Mouse (Mus musculus) right cerebral cortex, adult 2 months (tissue): ENCODE results near the gene Ptcd1.
"Not testable (repeated sequence)": the region's sequence is repeated elsewhere in the genome, so short reads cannot be mapped to it uniquely, and the experiment has no call there.

Experiments used
- DNase-seq, 2 experiments: peaks; one replicate each; pipeline ENCODE4 v3.0.0; 2021 to 2022; ENCODE audit warnings: low spot score in 2 of 2

The Ptcd1 gene

GRCm38 (mm10) chr5:145114071-145114605 is 52.8 kb downstream of the Ptcd1 start, which contains the start of gene Arpc1b:
Gene Arpc1b, plus strand, starts transcription at chr5:145114215.
- no peak for DNase-seq

- DNase-seq, result no peak
Observed at GRCm38 (mm10) chr5:145113416-145113815, 53.5 kb downstream of the Ptcd1 start.

GRCm38 (mm10) chr5:145112566-145112965 is 54.3 kb downstream of the Ptcd1 start:
- DNase-seq, result no peak

- no peak for DNase-seq
Observed at GRCm38 (mm10) chr5:145110401-145110800, 56.5 kb downstream of the Ptcd1 start.

GRCm38 (mm10) chr5:145105694-145106275 is 61.1 kb downstream of the Ptcd1 start:
- DNase-seq, result no peak

- no peak for DNase-seq
Observed at GRCm38 (mm10) chr5:145104328-145104727, 62.6 kb downstream of the Ptcd1 start.

- no peak for DNase-seq
Observed at GRCm38 (mm10) chr5:145102706-145103105, 64.2 kb downstream of the Ptcd1 start.

GRCm38 (mm10) chr5:145101451-145101850 is 65.5 kb downstream of the Ptcd1 start:
- not testable (repeated sequence) for DNase-seq

- no peak for DNase-seq
Observed at GRCm38 (mm10) chr5:145100960-145101359, 65.9 kb downstream of the Ptcd1 start.

- DNase-seq, result no peak
Observed at GRCm38 (mm10) chr5:145098340-145098821, 68.5 kb downstream of the Ptcd1 start.
